Mouse (Mus musculus): ENCODE measurements at regions not wholly inside any gene's neighbourhood (a gene's known extent, or its start where the extent isn't known, plus 50 kb on each side); places are given as distances from the start of the nearest gene placed in this dataset.
A peak's percentile ranks its signal among the peaks of the same experiment; 100 is the strongest.

DNA sequence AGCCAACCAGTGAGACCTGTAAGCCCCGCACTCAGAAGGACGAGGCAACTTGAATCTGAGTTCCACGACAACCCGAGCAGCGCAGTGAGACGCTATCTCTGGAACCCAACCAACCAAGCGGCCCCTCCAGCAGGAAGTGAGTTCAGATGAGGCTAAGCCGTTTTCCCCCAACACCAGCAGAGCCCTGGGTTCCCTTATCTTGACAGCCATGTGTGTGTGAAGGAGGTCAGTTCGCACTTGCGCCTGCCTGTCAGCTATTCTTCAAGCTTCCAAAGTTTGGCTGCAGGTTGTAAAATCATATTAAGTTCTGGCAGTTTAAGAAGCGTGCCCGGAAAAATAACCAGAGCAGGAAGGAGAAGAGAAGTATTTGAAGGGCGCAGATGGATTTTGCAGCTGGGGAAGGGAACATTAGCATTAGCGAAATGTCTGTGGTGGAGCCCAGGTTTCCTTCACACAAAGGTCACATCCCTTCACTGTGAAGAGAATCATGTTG is 368.8 kb upstream of the Trib2 start:
- Histone ChIP-seq H3K9me3 (replicated peaks; ENCODE audit: insufficient read depth, low read length) (no peaks in the 10 kb centered on the region), H3K9ac (ENCODE audit: control insufficient read depth, low read depth, low read length, poor library complexity, severe bottlenecking) (peak overlapping the region; percentile 85), H3K27ac (ENCODE audit: control insufficient read depth, low read depth, low read length) (peak overlapping the region; percentile 98), H3K79me2 (ENCODE audit: control insufficient read depth, insufficient read depth, low read length, poor library complexity) (no peaks in the 10 kb centered on the region; the same call in 1 of the 2 replicates), H3K4me1 (ENCODE audit: control insufficient read depth in 1 of 2, insufficient read depth in 2 of 2, low read length in 2 of 2) (peaks cover 20 to 24% of the 10 kb centered on the region in 2 experiments), H3K4me3 (ENCODE audit: control insufficient read depth in 1 of 2, insufficient read depth in 1 of 2, low read depth in 2 of 2, low read length in 2 of 2) (peak overlapping the region; percentile 55 to 65), H3K27me3 (ENCODE audit: control insufficient read depth in 1 of 2, insufficient read depth in 2 of 2, low read length in 2 of 2) (no peaks in the 10 kb centered on the region), H3K36me3 (ENCODE audit: control insufficient read depth in 1 of 2, insufficient read depth in 2 of 2, low read length in 2 of 2) (peaks cover 0 to 21% of the 10 kb centered on the region in 2 experiments; a peak in 2 of 4 replicates)
- DNase-seq (ENCODE audit: low read depth, low spot score): peak; percentile 96
- no peak for TF ChIP-seq ZKSCAN1 (IDR thresholded peaks at IDR 0.05; ENCODE audit: low read depth, low read length)
- no peak for TF ChIP-seq ZC3H11A (IDR thresholded peaks at IDR 0.05; ENCODE audit: low read depth, low read length)
- TF ChIP-seq SMC3 (IDR thresholded peaks at IDR 0.05; ENCODE audit: low read depth, low read length): no peak
- TF ChIP-seq GABPA (IDR thresholded peaks at IDR 0.05; ENCODE audit: low read depth, low read length): no peak
- TF ChIP-seq UBTF (IDR thresholded peaks at IDR 0.05; ENCODE audit: borderline replicate concordance, insufficient read depth, low read depth, low read length): 0 out of 2 replicates have a peak, but pooled peaks have one; percentile 82
- peak; percentile 42; the same call in 1 of the 2 replicates for TF ChIP-seq KAT2A (conservative IDR thresholded peaks at IDR 0.05; ENCODE audit: low read depth, low read length)
- peak; percentile 94 to 97 for TF ChIP-seq EP300 (IDR thresholded peaks at IDR 0.05; ENCODE audit: low read depth in 1 of 2, low read length in 2 of 2)
- 0 out of 2 replicates have a peak, but pooled peaks have one; percentile 50 for TF ChIP-seq JUND (IDR thresholded peaks at IDR 0.05; ENCODE audit: low read depth, low read length)
- no peak for TF ChIP-seq CTCF (IDR thresholded peaks at IDR 0.05 in 2 of 3, conservative IDR thresholded peaks at IDR 0.05 in 1 of 3; ENCODE audit: control insufficient read depth in 1 of 3, insufficient read depth in 1 of 3, low read depth in 2 of 3, low read length in 3 of 3, poor library complexity in 1 of 3, severe bottlenecking in 1 of 3)
- TF ChIP-seq POLR2AphosphoS5 (IDR thresholded peaks at IDR 0.05; ENCODE audit: borderline replicate concordance, low read depth, low read length): no peak; the same call in 1 of the 2 replicates
- TF ChIP-seq MAX (IDR thresholded peaks at IDR 0.05; ENCODE audit: low read length): peak; percentile 84
- peak; percentile 51 for TF ChIP-seq HCFC1 (IDR thresholded peaks at IDR 0.05; ENCODE audit: low read depth, low read length)
- peak; percentile 95 for TF ChIP-seq MXI1 (IDR thresholded peaks at IDR 0.05; ENCODE audit: low read depth, low read length)
- TF ChIP-seq ZNF384 (IDR thresholded peaks at IDR 0.05; ENCODE audit: low read depth, low read length): no peak
- TF ChIP-seq POLR2A (IDR thresholded peaks at IDR 0.05; ENCODE audit: control insufficient read depth in 1 of 2, insufficient read depth in 1 of 2, low read depth in 1 of 2, low read length in 2 of 2, poor library complexity in 1 of 2): peak; percentile 42 to 78; a peak in 2 of 4 replicates
- peak; percentile 91 for TF ChIP-seq GATA1 (IDR thresholded peaks at IDR 0.05; ENCODE audit: low read depth, low read length)
- peak; percentile 59 for TF ChIP-seq NRF1 (IDR thresholded peaks at IDR 0.05; ENCODE audit: insufficient read depth, low read depth, low read length, poor library complexity, severe bottlenecking)
- peak; percentile 55; the same call in 1 of the 2 replicates for TF ChIP-seq RCOR1 (IDR thresholded peaks at IDR 0.05; ENCODE audit: low read depth, low read length)
- peak; percentile 85 for TF ChIP-seq MYC (IDR thresholded peaks at IDR 0.05; ENCODE audit: low read depth, low read length)
- no peak for TF ChIP-seq MEF2A (IDR thresholded peaks at IDR 0.05; ENCODE audit: extremely low read depth, insufficient replicate concordance, low read depth, low read length, poor library complexity, severe bottlenecking)
- TF ChIP-seq TCF12 (IDR thresholded peaks at IDR 0.05; ENCODE audit: low read depth, low read length): peak; percentile 92
- TF ChIP-seq USF1 (IDR thresholded peaks at IDR 0.05; ENCODE audit: low read depth, low read length): no peak
- peak; percentile 83; the same call in 1 of the 2 replicates for TF ChIP-seq MAZ (IDR thresholded peaks at IDR 0.05; ENCODE audit: low read depth, low read length)
- no peak for TF ChIP-seq CHD2 (IDR thresholded peaks at IDR 0.05; ENCODE audit: low read length)
- TF ChIP-seq ZMIZ1 (IDR thresholded peaks at IDR 0.05; ENCODE audit: low read depth, low read length): peak; percentile 87
- peak; percentile 90 for TF ChIP-seq TBP (IDR thresholded peaks at IDR 0.05; ENCODE audit: low read depth, low read length)
- peak; percentile 59; the same call in 1 of the 2 replicates for TF ChIP-seq NELFE (IDR thresholded peaks at IDR 0.05; ENCODE audit: low read depth, low read length)
- no peak for TF ChIP-seq MAFK (IDR thresholded peaks at IDR 0.05; ENCODE audit: borderline replicate concordance, low read depth, low read length)
- no peak for TF ChIP-seq RAD21 (IDR thresholded peaks at IDR 0.05; ENCODE audit: low read depth, low read length)
- TF ChIP-seq TAL1 (IDR thresholded peaks at IDR 0.05; ENCODE audit: low read length): peak; percentile 87
- no peak for TF ChIP-seq USF2 (IDR thresholded peaks at IDR 0.05; ENCODE audit: borderline replicate concordance in 1 of 2, insufficient read depth in 1 of 2, low read depth in 1 of 2, low read length in 2 of 2)
- peak; percentile 59; the same call in 1 of the 2 replicates for TF ChIP-seq BHLHE40 (IDR thresholded peaks at IDR 0.05; ENCODE audit: borderline replicate concordance, low read depth, low read length)
- no peak for TF ChIP-seq CHD1 (IDR thresholded peaks at IDR 0.05; ENCODE audit: low read depth, low read length)
- TF ChIP-seq E2F4 (IDR thresholded peaks at IDR 0.05; ENCODE audit: borderline replicate concordance, low read depth, low read length): no peak
- TF ChIP-seq ETS1 (IDR thresholded peaks at IDR 0.05; ENCODE audit: low read depth, low read length): peak; percentile 95
- TF ChIP-seq SIN3A (IDR thresholded peaks at IDR 0.05; ENCODE audit: low read length): peak; percentile 97

All from MEL (cell line).